Mouse (Mus musculus) mature B cell (primary cell): ENCODE data around the gene Olfr1467.

Experiments
- in situ Hi-C: fragments of 300-500 bp; cut with MboI; formaldehyde crosslinking; loops from 2 replicates; pipeline ENCODE4 v1.14.3; 2019

Gene Olfr1467

DNA sequence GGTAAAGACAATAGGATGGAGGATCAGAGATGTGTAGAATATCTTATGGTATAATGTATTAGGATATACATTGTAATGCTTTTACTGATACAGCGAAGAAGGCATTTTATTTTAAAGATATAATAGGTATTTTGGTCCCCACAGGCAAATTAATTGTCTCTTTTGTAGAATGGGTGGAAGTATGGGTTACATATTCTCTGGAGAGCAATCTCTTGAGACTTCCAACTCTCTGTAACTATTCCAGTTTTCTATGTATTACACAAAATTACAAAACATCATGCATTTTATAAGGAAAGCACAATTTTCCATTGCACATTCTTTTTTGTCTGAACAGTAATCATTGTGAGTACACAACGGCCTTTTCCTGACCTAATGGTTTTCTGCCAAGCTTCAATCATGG lies at the start of gene Olfr1467:
TSS of gene Olfr1467 (plus strand) at position 301 of the 400 bp plus-strand sequence.
- in situ Hi-C loops = no loop called here

- in situ Hi-C loops = no loop called here
Measured at GRCm38 (mm10) chr19:13315441-13315840, 46.6 kb upstream of the Olfr1467 start, which contains the start of gene Olfr1465. Gene Olfr1465 (minus strand): TSS chr19:13315541.

GRCm38 (mm10) chr19:13338562-13338961 lies 23.5 kb upstream of the Olfr1467 start, which contains the start of gene Olfr1466:
Gene Olfr1466 (plus strand): TSS chr19:13338862.
- in situ Hi-C loops = no loop called here

DNA sequence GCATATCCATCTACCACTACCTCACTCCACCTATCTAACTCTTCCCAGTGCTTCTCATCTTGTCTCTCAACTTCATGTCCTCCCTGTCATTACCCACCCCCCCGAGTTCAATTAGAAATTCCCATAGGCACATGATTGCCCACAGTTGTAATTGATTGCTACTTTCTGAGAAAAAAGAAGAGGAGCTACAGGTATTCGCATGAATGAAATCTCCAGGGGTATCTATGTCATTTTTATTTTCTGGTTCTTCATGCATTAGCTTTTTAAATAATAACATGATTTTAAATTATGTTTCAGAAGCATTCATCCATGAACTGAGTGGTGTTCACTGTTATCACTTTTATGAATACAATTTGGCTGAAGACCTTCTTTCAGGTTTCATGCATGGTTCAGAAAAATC lies 45.5 kb downstream of the Olfr1467 start, which contains the start of gene Olfr1469:
TSS of gene Olfr1469 (plus strand) at position 301 of the 400 bp plus-strand sequence.
- in situ Hi-C loops = no loop called here
